ENCODE assay signal across 8 mouse cellular contexts in genomic region chr13:69509391-69510244, GRCm38 (mm10). TPM values are rescaled to one million over a fixed set of nuclear protein-coding genes. Genes with fewer than 3 reads are reported as not detected.
DNase-seq lines count a peak whose midpoint lies in the region; ATAC-seq and TF ChIP-seq lines count a peak whose summit lies in the region.
"Had no signal": no experiment of that assay in that cellular context is flagged by ENCODE, and none has a peak within 500 bp of the region (broad histone marks: within the 10 kb centered on the region; RNA-seq: fewer than 3 reads in every experiment).

No protein-coding gene starts in this region.

- peaks cover 34% of the 10 kb centered on the region for H3K36me3 ChIP-seq in liver, adult 2 months (ENCODE audit: control insufficient read depth, insufficient read depth, low read length)
- peaks cover 81% of the 10 kb centered on the region for H3K36me3 ChIP-seq in liver, embryonic 12.5 days
- peaks cover 71% of the 10 kb centered on the region for H3K36me3 ChIP-seq in midbrain, embryonic 13.5 days

- WGBS in liver, adult 2 months: 63% methylated on average over 9 of the region's 9 CpGs
- WGBS in liver, embryonic 12.5 days (ENCODE audit: insufficient replicate concordance): 65% methylated on average over 9 of the region's 9 CpGs
- 66% methylated on average over 9 of the region's 9 CpGs for WGBS in midbrain, embryonic 13.5 days

- no peaks in the 10 kb centered on the region for H3K27me3 ChIP-seq in liver, adult 2 months (ENCODE audit: control insufficient read depth, insufficient read depth, low read length)
- H3K27me3 ChIP-seq in liver, embryonic 12.5 days (replicated peaks): no peaks in the 10 kb centered on the region
- H3K27me3 ChIP-seq in midbrain, embryonic 13.5 days: no peaks in the 10 kb centered on the region
- H3K27me3 ChIP-seq: stomach, embryonic 15.5 days had no signal

- H3K4me3 ChIP-seq in liver, adult 2 months (ENCODE audit: insufficient read depth, low read depth, low read length): no peak overlapping the region
- H3K4me3 ChIP-seq in liver, embryonic 12.5 days: no peak overlapping the region
- H3K4me3 ChIP-seq in midbrain, embryonic 13.5 days (replicated peaks): no peak overlapping the region
- H3K4me3 ChIP-seq: stomach, embryonic 15.5 days had no signal

- peak; percentile 44 for DNase-seq in liver, adult 2 months (ENCODE audit: extremely low read depth, low read depth, low spot score)
- peak; percentile 63 for DNase-seq in ZHBTc4 (ENCODE audit: low read depth, low spot score)
- no peak for DNase-seq in left cerebral cortex, adult 9 months (ENCODE audit: low spot score in 2 of 2)
- DNase-seq in layer of hippocampus, postnatal 36 days: no peak

- no peaks in the 10 kb centered on the region for H3K4me1 ChIP-seq in liver, adult 2 months (ENCODE audit: control insufficient read depth, insufficient read depth, low read length)
- H3K4me1 ChIP-seq in liver, embryonic 12.5 days: peaks cover 22% of the 10 kb centered on the region
- no peaks in the 10 kb centered on the region for H3K4me1 ChIP-seq in midbrain, embryonic 13.5 days (replicated peaks)
- H3K4me1 ChIP-seq: stomach, embryonic 15.5 days had no signal

- TF ChIP-seq CTCF in liver, adult 2 months (IDR thresholded peaks at IDR 0.05; ENCODE audit: low read depth, low read length): no peak

- H3K9me3 ChIP-seq in liver, embryonic 12.5 days (replicated peaks): no peaks in the 10 kb centered on the region
- no peaks in the 10 kb centered on the region for H3K9me3 ChIP-seq in midbrain, embryonic 13.5 days
- H3K9me3 ChIP-seq: stomach, embryonic 15.5 days had no signal

- no peak for ATAC-seq in liver, embryonic 12.5 days
- ATAC-seq in granulocyte monocyte progenitor cell, adult 5-6 weeks (replicated peaks; ENCODE audit: poor library complexity, severe bottlenecking): peak; percentile 55
- peak; percentile 76 for ATAC-seq in midbrain, embryonic 13.5 days

- H3K4me2 ChIP-seq in liver, embryonic 12.5 days: no peak overlapping the region
- H3K4me2 ChIP-seq in midbrain, embryonic 13.5 days (replicated peaks): no peak overlapping the region
- H3K4me2 ChIP-seq: stomach, embryonic 15.5 days had no signal

- H3K79me2 ChIP-seq in liver, adult 2 months (ENCODE audit: control insufficient read depth, insufficient read depth, low read length): peaks cover 5% of the 10 kb centered on the region; the same call in 1 of the 2 replicates

- TF ChIP-seq POLR2A in liver, adult 2 months (IDR thresholded peaks at IDR 0.05; ENCODE audit: extremely low read depth, insufficient read depth, low read length): no peak

- H3K9ac ChIP-seq in liver, adult 2 months (ENCODE audit: low read depth, low read length): no peak overlapping the region
- no peak overlapping the region for H3K9ac ChIP-seq in liver, embryonic 12.5 days
- no peak overlapping the region; the same call in 1 of the 2 replicates for H3K9ac ChIP-seq in midbrain, embryonic 13.5 days (replicated peaks)
- H3K9ac ChIP-seq: stomach, embryonic 15.5 days had no signal

- H3K27ac ChIP-seq in liver, adult 2 months (replicated peaks; ENCODE audit: insufficient read depth, low read depth, low read length): no peak overlapping the region
- no peak overlapping the region for H3K27ac ChIP-seq in liver, embryonic 12.5 days
- no peak overlapping the region for H3K27ac ChIP-seq in midbrain, embryonic 13.5 days
- H3K27ac ChIP-seq: stomach, embryonic 15.5 days had no signal

RNA-seq across cellular contexts. Expression of gene Nsun2, which starts 23.9 kb away (rescaled TPM):
- total RNA-seq in liver, adult 2 months (2014; rRNA removed): 74.1 and 81.0 TPM in 2 replicates
- polyA plus RNA-seq in liver, adult 2 months (2012; rRNA removed): 40.5 and 48.3 TPM in 2 replicates
- polyA plus RNA-seq in liver, embryonic 12.5 days (2016; fragmentation: Nextera tagmentation; extraction: Ambion mirVana): 184 and 189 TPM in 2 replicates
- 117 and 132 TPM in 2 replicates for total RNA-seq in granulocyte monocyte progenitor cell, adult 5-6 weeks (2014; fragmentation: Nextera tagmentation)
- total RNA-seq in granulocyte monocyte progenitor cell, adult 5-6 weeks (2017): 217 and 233 TPM in 2 replicates
- 74.1 and 76.7 TPM in 2 replicates for polyA plus RNA-seq in midbrain, embryonic 13.5 days (2015; fragmentation: Nextera tagmentation; extraction: Ambion mirVana)
- total RNA-seq in layer of hippocampus, postnatal 36 days (2021): 10 to 100 TPM; 88.2 to 97.5 TPM

RNA-seq across cellular contexts. Expression of gene Tent4a, which starts 24.8 kb away (rescaled TPM):
- 8.7 and 8.9 TPM in 2 replicates for total RNA-seq in liver, adult 2 months (2014; rRNA removed)
- polyA plus RNA-seq in liver, adult 2 months (2012; rRNA removed): 9.9 and 11.0 TPM in 2 replicates
- polyA plus RNA-seq in liver, embryonic 12.5 days (2016; fragmentation: Nextera tagmentation; extraction: Ambion mirVana): 2.9 and 3.0 TPM in 2 replicates
- 9.0 and 10.6 TPM in 2 replicates for total RNA-seq in granulocyte monocyte progenitor cell, adult 5-6 weeks (2014; fragmentation: Nextera tagmentation)
- total RNA-seq in granulocyte monocyte progenitor cell, adult 5-6 weeks (2017): 10.9 and 11.4 TPM in 2 replicates
- 5.8 and 7.1 TPM in 2 replicates for polyA plus RNA-seq in midbrain, embryonic 13.5 days (2015; fragmentation: Nextera tagmentation; extraction: Ambion mirVana)
- 10 to 100 TPM; 47.0 to 49.1 TPM for total RNA-seq in layer of hippocampus, postnatal 36 days (2021)

Comparison
In these comparisons a context has a peak if more than half of its experiments do, and no peak if none do; other contexts are left out.
1. DNase-seq: peak in liver, adult 2 months (single experiment) and ZHBTc4 (single experiment); none in left cerebral cortex, adult 9 months (0 of 2) and layer of hippocampus, postnatal 36 days (0 of 2).